Mouse (Mus musculus): ENCODE data around the gene Smarcal1. TPM values are rescaled to one million over a fixed set of nuclear protein-coding genes. Genes with fewer than 3 reads are reported as not detected.

The Smarcal1 gene
- 10 to 100 TPM; 18.5 to 21.9 TPM for total RNA-seq (2021)
- long read RNA-seq, experiment 1, transcript Smarcal1-201 (17 exons, 3,059 nt): major isoform, 14 of 18 reads
- long read RNA-seq, experiment 1, partial matches to known transcripts: 4 of 18 reads
- long read RNA-seq, experiment 1, other reads (novel, unspliced or antisense): 0 of 18 reads
- long read RNA-seq, experiment 2, transcript Smarcal1-201 (17 exons, 3,059 nt): major isoform, 10 of 14 reads
- long read RNA-seq, experiment 2, partial matches to known transcripts: 4 of 14 reads
- long read RNA-seq, experiment 2, other reads (novel, unspliced or antisense): 0 of 14 reads

DNA sequence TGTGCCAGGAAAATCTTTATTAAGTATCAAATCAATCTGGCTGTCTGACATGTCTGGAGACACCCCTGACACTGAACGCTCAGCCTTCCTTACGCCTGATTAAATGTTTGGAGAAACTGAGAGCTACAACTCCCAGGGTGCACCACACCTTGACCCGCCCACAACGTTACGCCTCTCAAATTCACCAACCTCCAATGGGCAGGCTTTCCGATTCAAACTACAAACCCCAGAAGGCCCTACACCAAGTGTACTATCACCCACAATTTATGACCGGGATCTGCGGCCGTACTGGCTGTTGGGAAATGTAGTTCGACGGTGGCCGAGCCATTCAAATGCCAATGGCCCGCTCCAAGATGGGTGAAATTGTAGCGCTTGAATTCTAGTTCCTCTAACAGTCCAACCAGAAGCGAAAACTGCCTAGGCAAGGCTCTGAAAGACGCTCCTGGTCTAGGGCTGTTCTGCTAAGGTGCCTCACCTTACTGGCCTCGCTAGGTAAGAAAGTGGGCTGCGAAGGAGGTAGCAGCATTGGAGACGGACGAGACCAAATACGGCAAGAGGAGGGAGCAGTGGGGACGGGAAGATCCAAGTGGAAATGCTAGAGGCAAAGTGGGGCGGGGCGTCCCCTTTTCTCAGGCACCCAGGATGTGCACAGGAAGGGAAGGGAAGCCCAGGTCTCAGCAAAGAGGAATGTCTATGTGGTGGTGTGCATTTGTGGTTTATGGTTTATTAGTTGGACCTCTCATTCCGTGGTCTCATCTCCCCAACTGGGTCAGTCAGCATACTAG, at the start of gene Smarcal1:
Smarcal1 (plus strand) TSS at position 305 of the 785 bp plus-strand sequence.
- DNase-seq (ENCODE audit: low spot score): peak; percentile 96

DNA sequence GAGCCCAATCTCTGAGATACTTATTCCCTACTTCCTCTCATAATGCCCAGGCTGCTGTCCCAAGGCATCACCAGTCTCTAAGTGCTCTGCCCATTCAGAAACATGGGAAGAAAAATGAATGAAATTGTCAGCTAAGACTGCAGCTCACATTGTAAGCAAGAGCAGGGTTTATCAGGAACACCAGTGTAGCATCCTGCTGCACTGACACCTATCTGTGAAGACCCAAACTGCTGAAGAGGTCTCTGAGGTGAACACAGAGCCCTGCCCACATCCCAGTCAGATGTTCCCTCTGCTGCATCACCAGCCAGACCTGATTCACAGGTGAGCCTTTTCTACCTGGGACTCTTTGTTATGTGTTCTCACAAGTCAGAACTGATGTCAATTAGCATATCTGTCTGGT, 49.6 kb upstream of the Smarcal1 start:
- DNase-seq (ENCODE audit: low spot score): no peak

DNA sequence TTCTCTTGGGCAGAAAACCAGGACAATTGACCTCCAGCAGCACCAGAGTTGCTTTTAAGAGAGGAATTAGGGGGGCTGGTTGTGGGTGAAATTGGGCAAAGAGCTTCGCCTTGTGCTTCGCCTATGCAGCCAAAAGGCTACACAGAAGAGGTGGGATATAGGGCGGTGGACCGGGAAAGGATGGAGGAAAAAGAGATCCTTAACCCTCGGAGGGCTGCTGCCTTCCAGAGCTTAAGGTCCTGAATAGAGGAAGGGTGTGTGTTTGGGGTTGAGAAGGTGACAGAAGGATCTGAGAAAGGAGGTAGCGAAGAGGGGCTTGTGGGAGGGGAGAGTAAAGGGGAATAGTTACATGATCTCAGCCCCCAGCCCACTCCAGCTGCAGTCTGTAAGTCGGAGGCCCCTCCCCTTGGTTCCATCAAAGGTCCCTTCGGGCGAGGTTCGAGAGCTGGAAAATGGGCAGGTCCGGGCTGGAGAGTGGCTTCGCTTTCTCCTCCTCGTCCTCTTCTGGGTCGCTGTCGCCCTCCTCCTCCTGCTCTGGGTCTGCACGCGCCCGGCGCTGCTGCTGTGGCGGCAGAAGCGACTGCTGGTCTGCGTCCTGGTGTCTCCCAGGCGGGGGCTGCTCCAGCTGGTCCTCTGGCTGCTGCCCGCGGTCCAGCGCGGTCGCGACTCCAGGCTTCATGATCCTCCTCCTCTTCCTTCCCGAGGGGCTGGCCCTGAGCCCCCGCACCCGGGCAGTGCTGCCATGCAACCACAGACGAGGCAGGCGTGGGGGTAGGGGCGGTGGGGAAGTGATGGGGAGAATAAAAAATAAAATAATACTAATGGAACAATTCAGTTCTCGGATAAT, 47.1 kb upstream of the Smarcal1 start:
- DNase-seq (ENCODE audit: low spot score): no peak

DNA sequence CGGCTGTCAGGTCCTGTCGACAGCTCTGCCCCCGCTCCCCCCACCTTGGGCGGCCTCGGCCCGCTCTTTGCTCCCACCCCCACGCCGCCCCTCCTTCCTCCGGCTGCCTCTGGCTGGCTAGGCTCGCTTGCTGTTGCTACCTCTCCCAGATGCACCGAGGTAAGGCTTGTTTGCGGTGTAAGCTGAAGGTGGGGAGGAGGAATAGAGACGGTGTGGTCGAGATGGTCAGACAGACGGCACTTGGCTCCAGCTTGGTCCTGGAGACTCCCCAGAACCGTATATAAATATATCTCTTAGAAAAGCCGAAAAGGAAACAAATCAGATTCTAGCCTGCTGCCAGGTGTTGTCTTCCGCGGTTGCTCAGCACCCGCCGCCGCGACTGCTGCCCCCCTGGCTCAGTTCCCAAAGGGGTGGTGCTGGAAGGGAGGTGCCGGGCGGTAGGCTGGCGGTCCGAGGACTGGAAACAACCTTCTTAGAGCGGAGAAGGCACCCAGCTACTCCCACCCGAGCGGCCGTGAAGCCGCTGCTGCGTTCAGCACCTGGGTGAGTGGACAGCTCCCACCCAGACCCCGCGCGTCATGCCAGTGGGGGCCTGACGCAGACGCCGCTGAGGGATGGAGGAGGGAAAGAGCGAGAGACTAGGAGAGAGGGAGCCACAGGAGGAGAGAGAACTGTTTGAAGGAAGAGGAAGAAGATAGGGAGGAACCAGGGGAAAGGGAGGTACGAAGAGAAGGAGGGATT, 46.3 kb upstream of the Smarcal1 start, which contains the start of gene March4:
March4 (minus strand) TSS at position 320 of the 741 bp plus-strand sequence.
- no peak for DNase-seq (ENCODE audit: low spot score)

DNA sequence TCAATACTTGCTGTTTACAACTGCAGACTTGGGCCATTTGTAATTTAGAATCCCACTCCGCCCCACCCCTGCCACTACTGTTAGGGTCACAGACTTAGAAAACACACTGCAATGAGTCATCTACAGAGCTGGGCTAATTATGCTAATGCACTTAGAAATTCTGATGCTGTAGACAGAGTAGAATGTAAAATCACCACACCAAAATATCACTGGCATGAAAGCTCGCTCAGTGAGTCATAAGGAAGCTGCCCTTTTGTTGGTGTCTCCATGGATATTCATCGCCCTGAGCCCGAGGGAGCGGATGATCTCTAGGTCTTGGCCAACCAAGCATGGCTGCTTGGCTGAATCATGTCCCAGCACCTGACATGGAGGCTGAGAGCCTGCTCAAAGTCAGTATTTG, 44.8 kb upstream of the Smarcal1 start:
- no peak for DNase-seq (ENCODE audit: low spot score)

GRCm38 (mm10) chr1:72550317-72550716, 32.7 kb upstream of the Smarcal1 start:
- no peak for DNase-seq (ENCODE audit: low spot score)

- DNase-seq (ENCODE audit: low spot score): no peak
Measured at GRCm38 (mm10) chr1:72556471-72556870, 26.6 kb upstream of the Smarcal1 start.

DNA sequence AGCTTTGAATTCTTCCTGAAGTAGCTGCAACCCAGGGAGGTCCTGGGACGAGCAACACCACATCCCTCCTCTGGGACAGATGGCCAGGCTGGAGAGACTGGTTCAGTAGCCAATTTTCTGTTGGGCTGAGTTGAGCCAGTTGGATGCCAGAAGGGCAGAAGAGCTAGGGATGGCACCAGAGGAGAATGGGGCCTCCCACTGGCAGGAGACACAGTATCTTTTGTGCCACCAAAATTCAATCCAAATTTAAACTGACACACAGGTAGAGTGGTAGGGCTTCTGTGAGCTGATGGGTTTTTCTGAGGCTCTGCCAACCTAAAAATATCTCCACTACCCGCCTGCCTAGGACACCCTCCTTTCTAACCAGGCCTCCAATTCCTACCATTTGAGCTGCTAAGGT, 24.4 kb upstream of the Smarcal1 start:
- no peak for DNase-seq (ENCODE audit: low spot score)

GRCm38 (mm10) chr1:72564334-72564962, 18.6 kb upstream of the Smarcal1 start:
- DNase-seq (ENCODE audit: low spot score): no peak

- no peak for DNase-seq (ENCODE audit: low spot score)
Measured at GRCm38 (mm10) chr1:72567056-72567455, 16.0 kb upstream of the Smarcal1 start.

DNA sequence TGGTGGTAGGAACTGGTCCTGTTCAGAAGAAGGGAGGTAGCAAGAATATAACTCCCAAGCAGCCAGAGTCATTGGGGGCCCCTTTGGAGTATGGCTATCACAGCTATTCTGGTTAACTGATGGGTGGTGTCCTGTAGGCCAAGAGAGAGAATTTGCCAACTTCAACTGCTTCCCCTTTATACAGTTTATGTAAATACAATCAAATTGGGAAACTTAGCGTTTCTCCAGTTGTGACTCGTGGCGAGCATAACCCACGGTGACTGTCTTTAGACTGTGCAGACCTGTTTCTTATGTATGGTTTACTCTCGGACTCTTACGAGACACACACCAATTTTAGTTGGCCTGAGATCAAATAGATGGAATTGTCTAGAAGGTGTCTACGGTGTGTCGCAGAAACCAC, 14.3 kb upstream of the Smarcal1 start:
- no peak for DNase-seq (ENCODE audit: low spot score)

DNA sequence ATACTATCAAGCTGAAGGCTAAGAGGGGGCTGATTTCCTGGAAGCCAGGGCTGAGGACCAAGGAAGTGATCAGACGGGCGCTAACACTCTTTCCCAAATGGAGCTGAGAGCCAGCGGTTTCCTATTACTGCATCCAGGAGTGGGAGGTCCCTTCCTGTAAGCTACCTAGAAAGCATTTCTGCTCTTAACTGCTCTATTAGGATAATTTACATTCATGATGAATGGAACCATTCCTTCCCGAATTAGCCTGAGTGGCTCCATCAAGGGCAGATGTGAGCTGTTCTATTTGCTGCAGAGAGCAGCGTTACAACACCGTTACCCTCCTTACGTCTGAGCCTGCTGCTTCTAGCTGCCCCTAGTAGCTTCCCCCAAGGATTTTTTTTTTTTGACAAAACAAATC, 9.0 kb upstream of the Smarcal1 start:
- no peak for DNase-seq (ENCODE audit: low spot score)

DNA sequence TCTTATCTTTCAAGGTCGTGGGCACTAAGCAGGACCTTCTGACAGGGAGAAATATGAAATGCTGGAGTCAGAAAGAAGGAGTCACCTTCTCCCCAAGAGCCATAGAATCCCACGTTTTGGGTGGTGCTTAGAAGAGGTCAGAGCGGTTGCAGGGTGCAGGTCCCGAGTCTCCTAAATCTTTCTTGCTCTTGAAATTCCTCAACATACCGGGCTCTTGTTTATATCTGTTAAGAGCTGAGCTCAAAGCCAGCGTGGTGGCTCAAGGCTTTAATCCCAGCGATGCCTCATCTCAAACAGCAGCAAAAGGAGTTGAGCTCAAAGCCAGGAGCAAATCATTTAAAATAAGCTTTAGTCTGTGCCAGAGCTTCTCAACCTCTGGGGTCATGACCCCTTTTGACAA, 8.4 kb upstream of the Smarcal1 start:
- no peak for DNase-seq (ENCODE audit: low spot score)

DNA sequence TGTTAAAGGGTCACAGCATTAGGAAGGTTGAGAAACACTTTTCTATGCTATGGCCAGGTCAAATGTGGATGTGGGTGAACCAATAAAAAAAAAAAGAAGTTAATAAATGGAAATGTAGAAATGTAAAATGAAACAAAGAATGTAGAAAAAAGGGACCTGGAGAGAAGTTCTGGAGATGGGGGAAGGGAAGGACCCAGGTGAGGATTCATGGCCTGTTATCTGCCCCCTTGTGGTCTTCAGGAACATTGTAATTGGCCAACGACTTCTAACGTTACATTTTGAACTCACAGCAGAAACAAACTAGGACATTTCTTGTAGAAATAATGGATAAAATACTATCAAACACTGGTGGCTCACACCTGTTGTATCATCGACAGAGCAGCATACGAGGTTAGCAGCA, 7.9 kb upstream of the Smarcal1 start:
- DNase-seq (ENCODE audit: low spot score): no peak

DNA sequence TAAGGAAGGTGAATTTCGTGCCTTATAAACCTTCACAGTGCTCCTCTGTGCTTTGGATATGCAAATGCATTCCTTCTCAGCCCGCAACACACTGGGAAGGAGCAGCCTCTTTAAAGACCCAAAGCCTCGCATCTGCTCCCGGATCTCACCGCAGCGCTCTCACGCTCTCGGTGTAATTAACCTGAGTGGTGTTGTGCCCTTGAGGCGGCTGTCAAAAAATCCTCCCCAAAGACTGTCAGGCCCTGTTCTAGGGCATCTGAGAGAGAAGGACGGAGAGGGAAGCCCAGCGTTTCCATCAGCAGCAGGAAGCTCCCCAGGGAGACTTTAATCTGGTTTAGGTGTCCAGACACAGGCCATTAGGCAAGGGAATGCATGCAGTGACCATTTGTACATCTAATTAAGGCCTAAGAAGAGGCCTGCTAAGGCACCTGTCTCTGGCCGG, 5.5 kb upstream of the Smarcal1 start:
- no peak for DNase-seq (ENCODE audit: low spot score)

GRCm38 (mm10) chr1:72578351-72578750, 4.7 kb upstream of the Smarcal1 start:
- DNase-seq (ENCODE audit: low spot score): no peak

GRCm38 (mm10) chr1:72578806-72579205, 4.2 kb upstream of the Smarcal1 start:
- no peak for DNase-seq (ENCODE audit: low spot score)

DNA sequence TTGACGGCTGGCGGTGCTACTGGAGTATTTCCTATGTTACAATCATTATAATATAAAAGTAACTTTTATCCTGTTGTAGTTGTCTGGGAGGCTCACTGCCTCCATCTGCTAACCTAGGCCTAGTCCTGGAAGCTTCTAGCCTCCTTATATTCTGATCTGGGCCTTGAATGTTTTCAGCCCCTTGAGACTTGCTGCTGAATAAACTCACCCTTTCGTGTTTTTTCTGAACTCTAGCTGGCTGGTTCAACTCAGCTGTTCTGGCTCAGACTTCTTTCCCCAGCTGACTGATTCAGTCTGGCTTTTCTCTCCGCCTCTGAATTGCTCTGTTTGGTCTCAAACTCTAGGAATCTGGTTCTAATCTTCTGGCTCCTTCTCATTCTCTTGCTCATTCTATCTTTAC, 855 bp downstream of the Smarcal1 start:
- DNase-seq (ENCODE audit: low spot score): no peak

GRCm38 (mm10) chr1:72585971-72586875, 3.2 kb downstream of the Smarcal1 start:
- no peak for DNase-seq (ENCODE audit: low spot score)

DNA sequence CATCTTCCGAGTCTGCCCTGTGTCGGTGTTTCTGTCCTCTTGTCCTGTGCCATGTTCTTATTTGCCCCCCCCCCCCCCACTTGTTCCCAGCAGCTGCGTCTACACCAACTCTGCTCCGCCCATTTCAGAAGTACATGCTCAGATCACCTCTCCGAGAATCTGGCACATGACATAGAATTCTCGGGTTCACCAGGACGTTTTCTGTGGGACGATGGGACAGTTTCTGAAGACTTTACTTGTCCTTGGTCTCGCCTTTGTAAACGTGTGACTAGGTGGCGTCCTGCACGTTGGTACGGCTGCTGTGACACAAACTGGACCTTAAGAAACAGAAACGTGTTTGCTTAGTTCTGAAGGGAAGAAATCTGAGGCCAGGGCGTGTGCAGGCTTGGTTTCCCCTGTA, 4.5 kb downstream of the Smarcal1 start:
- DNase-seq (ENCODE audit: low spot score): no peak

All from gastrocnemius, adult 18-20 months (tissue).